Mouse (Mus musculus): Measurements from ENCODE around the gene Tbc1d12. TPM values are rescaled to one million over a fixed set of nuclear protein-coding genes. Genes with fewer than 3 reads are reported as not detected.

Tbc1d12 gene
- 4.8 and 5.1 TPM in 2 replicates for polyA plus RNA-seq (2015; fragmentation: Nextera tagmentation; extraction: Ambion mirVana)

DNA sequence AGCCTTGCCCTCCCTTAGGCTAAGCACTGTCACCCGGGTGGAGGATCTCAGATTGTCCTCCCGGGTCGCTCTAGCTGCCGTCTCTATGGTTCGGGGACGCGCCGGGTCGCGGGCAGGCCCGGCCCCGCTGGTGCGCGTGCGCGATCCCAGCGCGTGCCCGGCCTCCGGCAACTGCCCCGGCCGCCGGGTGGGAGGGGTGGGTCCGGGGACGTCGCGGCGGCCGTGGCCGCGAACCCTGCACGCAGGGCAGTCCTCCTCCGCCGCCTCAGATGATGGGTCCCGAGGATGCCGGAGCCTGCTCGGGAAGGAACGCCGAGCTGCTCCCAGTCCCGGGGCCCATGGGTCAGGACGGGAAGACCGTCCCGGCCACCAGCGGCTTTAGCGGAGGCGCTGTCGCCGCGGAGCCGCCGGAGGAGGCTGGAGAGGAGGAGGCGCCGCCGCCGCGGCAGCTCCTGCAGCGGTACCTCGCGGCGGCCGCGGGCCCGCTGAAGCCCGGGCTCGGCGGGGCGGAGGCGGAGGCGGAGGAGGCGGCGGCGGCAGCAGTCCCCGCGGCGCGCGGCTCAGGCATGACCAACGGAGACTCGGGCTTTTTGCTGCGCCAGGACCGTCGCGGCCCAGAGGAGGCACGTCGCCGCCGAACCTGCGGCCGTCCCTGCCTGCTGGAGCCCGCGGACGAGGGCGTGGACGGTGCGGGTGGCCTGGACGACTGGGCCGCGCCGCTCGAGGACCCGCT, at the start of gene Tbc1d12:
Gene Tbc1d12, plus strand, starts transcription at position 142 of the 733 bp plus-strand sequence.
- H3K9me3 ChIP-seq (ENCODE audit: control insufficient read depth, low read length), result no peaks in the 10 kb centered on the region
- H3K27me3 ChIP-seq (replicated peaks; ENCODE audit: control insufficient read depth, insufficient read depth, low read length), result no peaks in the 10 kb centered on the region
- peak within 1 kb of the TSS; percentile 88 for H3K27ac ChIP-seq (ENCODE audit: low read length)
- H3K4me1 ChIP-seq (replicated peaks; ENCODE audit: control insufficient read depth, insufficient read depth, low read length), result peaks cover 16% of the 10 kb centered on the region
- H3K4me3 ChIP-seq (replicated peaks; ENCODE audit: low read length), result peak within 1 kb of the TSS; percentile 65
- H3K9ac ChIP-seq (replicated peaks; ENCODE audit: low read depth, low read length), result peak within 1 kb of the TSS; percentile 81
- no peaks in the 10 kb centered on the region for H3K36me3 ChIP-seq (ENCODE audit: control insufficient read depth, insufficient read depth)
- ATAC-seq, result peak; percentile 95
- WGBS, result under 1% methylated on average over 88 of the region's 101 CpGs
- H3K4me2 ChIP-seq (ENCODE audit: low read length), result peak within 1 kb of the TSS; percentile 63

DNA sequence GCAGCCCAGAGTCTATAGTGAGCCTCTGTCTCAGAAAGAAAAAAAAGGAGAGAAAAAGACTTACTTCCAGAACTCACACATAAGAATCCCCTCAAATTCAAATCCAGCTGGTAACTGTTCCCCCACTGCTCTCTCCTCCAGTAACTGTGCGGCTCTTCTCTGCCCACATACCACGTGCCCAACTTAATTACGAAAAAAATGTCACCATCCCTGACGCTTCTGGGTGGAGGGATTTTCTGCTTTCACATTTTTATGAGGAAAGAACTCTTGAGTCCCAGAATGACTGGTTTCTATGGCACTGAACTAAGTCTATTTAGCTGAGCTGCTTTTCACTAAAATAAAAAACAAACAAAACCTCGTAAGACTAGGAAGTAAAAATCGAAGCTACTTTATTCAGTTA, 48.6 kb upstream of the Tbc1d12 start:
- peaks cover 22% of the 10 kb centered on the region for H3K36me3 ChIP-seq (ENCODE audit: control insufficient read depth, insufficient read depth)
- H3K27me3 ChIP-seq (replicated peaks; ENCODE audit: control insufficient read depth, insufficient read depth, low read length), result no peaks in the 10 kb centered on the region
- no peaks in the 10 kb centered on the region for H3K9me3 ChIP-seq (ENCODE audit: control insufficient read depth, low read length)
- no peaks in the 10 kb centered on the region for H3K4me1 ChIP-seq (replicated peaks; ENCODE audit: control insufficient read depth, insufficient read depth, low read length)
- no peak overlapping the region for H3K27ac ChIP-seq (ENCODE audit: low read length)
- H3K4me2 ChIP-seq (ENCODE audit: low read length), result no peak overlapping the region
- WGBS, result 90% methylated on average over 6 of the region's 6 CpGs
- no peak overlapping the region for H3K9ac ChIP-seq (replicated peaks; ENCODE audit: low read depth, low read length)
- no peak for ATAC-seq
- H3K4me3 ChIP-seq (replicated peaks; ENCODE audit: low read length), result no peak overlapping the region

DNA sequence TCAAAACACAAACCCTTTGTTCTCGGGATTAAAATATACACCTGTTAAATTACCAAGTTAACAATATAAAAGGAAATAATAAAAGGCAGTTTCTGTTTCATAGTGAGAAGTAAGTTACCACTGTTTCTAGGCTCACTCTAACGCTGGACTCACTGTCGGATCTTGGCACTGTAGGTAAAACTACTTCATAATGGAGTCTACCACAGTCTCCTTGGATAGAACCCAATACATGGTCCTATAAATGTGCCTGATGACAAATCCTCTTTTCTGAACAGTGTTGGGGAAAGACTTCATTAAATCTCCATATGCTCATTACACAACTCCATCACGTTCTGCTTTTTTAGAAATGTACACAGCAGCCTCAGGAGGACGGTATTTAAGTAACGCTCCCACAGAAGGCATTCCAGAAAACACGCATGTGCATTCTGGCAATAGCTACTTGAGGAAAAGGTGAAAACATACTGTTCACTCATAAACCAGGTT, 42.8 kb upstream of the Tbc1d12 start:
- 79% methylated on average over 7 of the region's 7 CpGs for WGBS
- H3K27ac ChIP-seq (ENCODE audit: low read length), result no peak overlapping the region
- no peak overlapping the region for H3K9ac ChIP-seq (replicated peaks; ENCODE audit: low read depth, low read length)
- no peaks in the 10 kb centered on the region for H3K27me3 ChIP-seq (replicated peaks; ENCODE audit: control insufficient read depth, insufficient read depth, low read length)
- H3K4me1 ChIP-seq (replicated peaks; ENCODE audit: control insufficient read depth, insufficient read depth, low read length), result no peaks in the 10 kb centered on the region
- ATAC-seq, result no peak
- H3K4me3 ChIP-seq (replicated peaks; ENCODE audit: low read length), result no peak overlapping the region
- no peak overlapping the region for H3K4me2 ChIP-seq (ENCODE audit: low read length)
- H3K36me3 ChIP-seq (ENCODE audit: control insufficient read depth, insufficient read depth), result peaks cover 47% of the 10 kb centered on the region
- no peaks in the 10 kb centered on the region for H3K9me3 ChIP-seq (ENCODE audit: control insufficient read depth, low read length)

GRCm38 (mm10) chr19:38796546-38796945, 39.8 kb upstream of the Tbc1d12 start:
- no peaks in the 10 kb centered on the region for H3K4me1 ChIP-seq (replicated peaks; ENCODE audit: control insufficient read depth, insufficient read depth, low read length)
- no peak overlapping the region for H3K4me3 ChIP-seq (replicated peaks; ENCODE audit: low read length)
- no peak overlapping the region for H3K4me2 ChIP-seq (ENCODE audit: low read length)
- WGBS, result 85% methylated on average over 5 of the region's 5 CpGs
- no peaks in the 10 kb centered on the region for H3K9me3 ChIP-seq (ENCODE audit: control insufficient read depth, low read length)
- no peak for ATAC-seq
- H3K9ac ChIP-seq (replicated peaks; ENCODE audit: low read depth, low read length), result no peak overlapping the region
- H3K27me3 ChIP-seq (replicated peaks; ENCODE audit: control insufficient read depth, insufficient read depth, low read length), result no peaks in the 10 kb centered on the region
- peaks cover 35% of the 10 kb centered on the region for H3K36me3 ChIP-seq (ENCODE audit: control insufficient read depth, insufficient read depth)
- H3K27ac ChIP-seq (ENCODE audit: low read length), result no peak overlapping the region

DNA sequence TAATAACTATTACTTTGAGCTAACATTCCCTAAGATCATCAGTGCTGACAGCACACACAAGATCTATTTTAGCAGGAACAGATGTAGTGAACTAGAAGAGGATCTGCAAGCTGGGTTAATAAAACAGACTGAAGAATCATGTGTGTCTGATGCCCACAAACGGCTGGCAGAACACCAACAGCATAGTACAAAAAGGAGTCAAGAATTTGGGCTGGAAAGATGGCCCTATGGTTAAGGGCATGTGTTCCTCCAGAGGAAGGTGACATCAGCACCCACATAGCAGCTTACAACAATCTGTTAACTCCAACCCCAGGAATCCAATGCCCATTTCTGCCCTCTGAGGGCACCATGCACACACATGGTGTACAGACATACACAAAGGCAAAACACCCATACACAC, 38.1 kb upstream of the Tbc1d12 start:
- Histone ChIP-seq H3K9ac (replicated peaks; ENCODE audit: low read depth, low read length) (no peak overlapping the region), H3K27me3 (replicated peaks; ENCODE audit: control insufficient read depth, insufficient read depth, low read length) (no peaks in the 10 kb centered on the region), H3K9me3 (ENCODE audit: control insufficient read depth, low read length) (no peaks in the 10 kb centered on the region), H3K4me2 (ENCODE audit: low read length) (no peak overlapping the region), H3K27ac (ENCODE audit: low read length) (no peak overlapping the region), H3K4me1 (replicated peaks; ENCODE audit: control insufficient read depth, insufficient read depth, low read length) (no peaks in the 10 kb centered on the region), H3K36me3 (ENCODE audit: control insufficient read depth, insufficient read depth) (peaks cover 28% of the 10 kb centered on the region), H3K4me3 (replicated peaks; ENCODE audit: low read length) (no peak overlapping the region)
- ATAC-seq, result no peak
- 91% methylated on average over 1 of the region's 1 CpGs for WGBS

GRCm38 (mm10) chr19:38798801-38799200, 37.6 kb upstream of the Tbc1d12 start:
- H3K27me3 ChIP-seq (replicated peaks; ENCODE audit: control insufficient read depth, insufficient read depth, low read length), result no peaks in the 10 kb centered on the region
- peaks cover 33% of the 10 kb centered on the region for H3K36me3 ChIP-seq (ENCODE audit: control insufficient read depth, insufficient read depth)
- no peak for ATAC-seq
- H3K27ac ChIP-seq (ENCODE audit: low read length), result no peak overlapping the region
- no peaks in the 10 kb centered on the region for H3K4me1 ChIP-seq (replicated peaks; ENCODE audit: control insufficient read depth, insufficient read depth, low read length)
- H3K4me3 ChIP-seq (replicated peaks; ENCODE audit: low read length), result no peak overlapping the region
- no peak overlapping the region for H3K4me2 ChIP-seq (ENCODE audit: low read length)
- WGBS, result 89% methylated on average over 6 of the region's 6 CpGs
- H3K9ac ChIP-seq (replicated peaks; ENCODE audit: low read depth, low read length), result no peak overlapping the region
- H3K9me3 ChIP-seq (ENCODE audit: control insufficient read depth, low read length), result no peaks in the 10 kb centered on the region

DNA sequence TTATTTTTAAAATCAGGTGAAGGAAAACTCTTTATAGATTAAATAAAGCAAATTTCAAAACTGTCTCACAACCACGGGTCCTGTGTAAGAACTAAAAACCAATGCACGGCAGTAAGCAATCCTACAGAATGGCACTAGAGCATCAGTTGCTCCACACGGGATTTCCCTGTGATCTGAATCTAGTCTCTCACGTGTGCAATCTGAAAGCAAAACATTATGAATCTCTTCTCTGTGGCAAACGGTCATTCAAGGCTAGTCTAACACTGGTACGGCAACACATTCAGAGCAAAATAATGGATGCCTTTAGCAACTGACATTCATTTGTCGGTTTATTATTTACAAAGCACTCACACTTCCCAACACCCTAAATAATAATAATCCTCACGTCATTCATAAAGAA, 18.2 kb upstream of the Tbc1d12 start:
- peak overlapping the region; percentile 82 for H3K4me2 ChIP-seq (ENCODE audit: low read length)
- peaks cover 15% of the 10 kb centered on the region for H3K4me1 ChIP-seq (replicated peaks; ENCODE audit: control insufficient read depth, insufficient read depth, low read length)
- WGBS, result 43% methylated on average over 8 of the region's 8 CpGs
- H3K4me3 ChIP-seq (replicated peaks; ENCODE audit: low read length), result peak overlapping the region; percentile 66
- no peak overlapping the region for H3K27ac ChIP-seq (ENCODE audit: low read length)
- peaks cover 16% of the 10 kb centered on the region for H3K36me3 ChIP-seq (ENCODE audit: control insufficient read depth, insufficient read depth)
- peak overlapping the region; percentile 79 for H3K9ac ChIP-seq (replicated peaks; ENCODE audit: low read depth, low read length)
- no peak for ATAC-seq
- H3K27me3 ChIP-seq (replicated peaks; ENCODE audit: control insufficient read depth, insufficient read depth, low read length), result no peaks in the 10 kb centered on the region
- no peaks in the 10 kb centered on the region for H3K9me3 ChIP-seq (ENCODE audit: control insufficient read depth, low read length)

- under 1% methylated on average over 35 of the region's 38 CpGs for WGBS
- Histone ChIP-seq H3K9ac (replicated peaks; ENCODE audit: low read depth, low read length) (peak within 1 kb of the TSS; percentile 79), H3K9me3 (ENCODE audit: control insufficient read depth, low read length) (no peaks in the 10 kb centered on the region), H3K4me1 (replicated peaks; ENCODE audit: control insufficient read depth, insufficient read depth, low read length) (peaks cover 15% of the 10 kb centered on the region), H3K27me3 (replicated peaks; ENCODE audit: control insufficient read depth, insufficient read depth, low read length) (no peaks in the 10 kb centered on the region), H3K27ac (ENCODE audit: low read length) (peak within 1 kb of the TSS; percentile 31; the same call in 1 of the 2 replicates), H3K4me3 (replicated peaks; ENCODE audit: low read length) (peak within 1 kb of the TSS; percentile 66), H3K4me2 (ENCODE audit: low read length) (peak within 1 kb of the TSS; percentile 82), H3K36me3 (ENCODE audit: control insufficient read depth, insufficient read depth) (peaks cover 14% of the 10 kb centered on the region)
- ATAC-seq, result peak; percentile 99
Observed at GRCm38 (mm10) chr19:38818766-38819426, 17.5 kb upstream of the Tbc1d12 start, which contains the start of gene Noc3l. Gene Noc3l (minus strand): TSS chr19:38819237.

DNA sequence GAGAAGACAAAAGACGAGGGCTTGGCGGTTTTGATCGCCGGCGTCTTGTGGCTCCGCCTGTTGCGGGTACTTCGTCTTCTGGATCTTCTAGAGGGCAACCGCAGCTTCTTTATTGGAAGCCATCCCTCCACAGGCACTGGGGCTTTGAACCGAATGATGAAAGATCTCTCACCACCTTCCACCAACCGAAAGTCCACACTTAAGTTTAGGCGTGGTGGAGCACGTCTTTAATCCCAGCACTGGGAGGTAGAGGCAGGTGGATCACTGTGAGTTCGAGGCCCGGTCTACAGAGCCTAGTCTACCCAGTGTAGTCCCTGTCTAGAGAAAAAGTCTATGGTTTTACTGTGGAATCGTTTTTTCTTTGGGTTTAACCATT, 17.0 kb upstream of the Tbc1d12 start:
- 12% methylated on average over 16 of the region's 16 CpGs for WGBS
- H3K4me2 ChIP-seq (ENCODE audit: low read length), result peak overlapping the region; percentile 82
- ATAC-seq, result peak; percentile 72
- no peaks in the 10 kb centered on the region for H3K9me3 ChIP-seq (ENCODE audit: control insufficient read depth, low read length)
- no peaks in the 10 kb centered on the region for H3K27me3 ChIP-seq (replicated peaks; ENCODE audit: control insufficient read depth, insufficient read depth, low read length)
- peak overlapping the region; percentile 66 for H3K4me3 ChIP-seq (replicated peaks; ENCODE audit: low read length)
- peaks cover 15% of the 10 kb centered on the region for H3K4me1 ChIP-seq (replicated peaks; ENCODE audit: control insufficient read depth, insufficient read depth, low read length)
- peaks cover 9% of the 10 kb centered on the region for H3K36me3 ChIP-seq (ENCODE audit: control insufficient read depth, insufficient read depth)
- H3K9ac ChIP-seq (replicated peaks; ENCODE audit: low read depth, low read length), result peak overlapping the region; percentile 79
- H3K27ac ChIP-seq (ENCODE audit: low read length), result peak overlapping the region; percentile 31; the same call in 1 of the 2 replicates

Data from forebrain, embryonic 16.5 days (tissue).